Mouse (Mus musculus): ENCODE data around the gene Tmem95.
A peak's percentile ranks its signal among the peaks of the same experiment; 100 is the strongest.

The Tmem95 gene

DNA sequence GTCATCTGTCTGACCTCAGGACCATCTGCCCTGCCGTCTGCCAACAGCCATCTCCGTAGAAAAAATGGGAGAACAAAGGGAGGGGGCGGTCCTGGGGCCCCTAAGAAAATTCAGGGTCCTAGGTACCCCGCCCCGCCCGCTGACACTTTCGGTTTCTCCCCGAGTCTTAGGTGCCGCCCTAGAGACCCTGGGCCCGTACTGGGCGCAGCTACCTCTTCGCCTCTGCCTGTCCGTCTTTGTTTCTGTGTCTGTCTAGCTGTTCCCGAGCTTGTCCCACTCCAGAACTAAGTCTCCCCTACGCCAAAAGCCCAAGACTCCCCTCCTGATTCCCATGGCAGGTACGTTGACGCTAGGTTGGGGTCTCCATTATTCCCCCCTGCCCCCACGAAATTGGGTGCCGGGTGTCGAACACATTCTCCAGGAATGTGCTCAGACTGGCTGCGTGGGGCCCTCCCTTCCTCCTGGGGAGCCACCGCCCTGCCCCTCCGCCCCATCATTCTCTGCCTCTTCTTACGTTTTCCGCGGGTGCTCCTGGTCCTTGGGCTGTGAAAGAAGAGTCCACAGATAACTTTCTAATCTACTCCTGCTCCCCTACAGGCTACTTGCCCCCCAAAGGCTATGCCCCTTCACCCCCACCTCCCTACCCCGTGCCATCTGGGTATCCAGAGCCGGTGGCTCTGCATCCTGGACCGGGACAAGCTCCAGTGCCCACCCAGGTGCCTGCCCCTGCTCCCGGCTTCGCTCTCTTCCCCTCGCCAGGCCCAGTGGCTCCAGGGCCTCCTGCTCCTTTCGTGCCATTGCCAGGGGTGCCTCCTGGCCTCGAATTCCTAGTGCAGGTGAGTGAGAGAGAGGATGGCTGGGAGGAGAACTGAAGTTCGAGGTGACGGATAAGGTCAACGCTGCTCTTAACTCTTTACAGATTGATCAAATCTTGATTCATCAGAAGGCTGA lies 30.8 kb downstream of the Tmem95 start:
- no peak for DNase-seq (ENCODE audit: low read depth, low spot score)

DNA sequence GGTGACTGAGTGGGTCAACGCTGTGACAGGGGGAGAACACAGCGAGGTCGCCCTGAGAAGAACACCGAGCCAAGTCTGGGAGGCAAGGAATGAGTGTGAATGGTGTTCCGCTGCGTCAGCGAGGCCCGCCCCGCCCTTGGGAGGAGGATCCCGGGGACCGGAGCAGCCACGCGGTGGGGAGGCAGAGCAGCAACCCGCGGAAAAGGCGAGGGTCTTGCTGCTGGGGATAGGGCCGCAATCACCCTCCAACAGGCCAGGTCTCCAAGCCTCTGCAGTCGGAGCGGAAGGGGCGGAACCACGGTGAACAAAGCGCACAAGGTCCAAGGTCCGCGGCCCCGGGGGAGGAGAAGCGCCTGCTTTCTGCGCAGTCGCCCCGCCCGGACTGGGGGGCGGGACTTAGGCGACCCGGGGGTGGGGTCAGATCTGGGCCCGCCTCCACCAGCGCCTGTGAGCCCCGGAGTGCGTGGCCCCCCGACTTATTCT lies 31.6 kb downstream of the Tmem95 start, which contains the start of gene Plscr3:
Gene Plscr3, plus strand, starts transcription at position 179 of the 483 bp plus-strand sequence.
- peak; percentile 92 for DNase-seq (ENCODE audit: low read depth, low spot score)

DNA sequence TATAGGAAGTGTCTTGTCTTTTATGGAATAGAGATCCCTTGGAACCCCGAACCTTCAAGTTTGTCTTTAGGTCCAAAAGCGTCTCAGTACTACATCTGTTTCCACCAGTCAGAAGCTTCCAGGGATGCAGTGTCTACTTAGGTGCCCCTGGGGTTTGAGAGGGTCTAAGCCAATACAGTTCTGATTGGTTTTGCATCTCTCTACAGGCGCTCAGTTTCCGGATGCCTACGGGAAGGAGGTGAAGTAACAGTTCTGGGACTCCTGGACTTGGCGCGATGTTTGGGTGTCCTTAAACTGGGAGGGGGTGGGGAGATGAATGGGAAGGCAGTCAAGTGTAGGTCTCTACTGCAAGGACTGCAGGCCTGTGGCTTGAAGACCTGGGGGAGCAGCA lies 39.1 kb downstream of the Tmem95 start:
- DNase-seq (ENCODE audit: low read depth, low spot score) = no peak

DNA sequence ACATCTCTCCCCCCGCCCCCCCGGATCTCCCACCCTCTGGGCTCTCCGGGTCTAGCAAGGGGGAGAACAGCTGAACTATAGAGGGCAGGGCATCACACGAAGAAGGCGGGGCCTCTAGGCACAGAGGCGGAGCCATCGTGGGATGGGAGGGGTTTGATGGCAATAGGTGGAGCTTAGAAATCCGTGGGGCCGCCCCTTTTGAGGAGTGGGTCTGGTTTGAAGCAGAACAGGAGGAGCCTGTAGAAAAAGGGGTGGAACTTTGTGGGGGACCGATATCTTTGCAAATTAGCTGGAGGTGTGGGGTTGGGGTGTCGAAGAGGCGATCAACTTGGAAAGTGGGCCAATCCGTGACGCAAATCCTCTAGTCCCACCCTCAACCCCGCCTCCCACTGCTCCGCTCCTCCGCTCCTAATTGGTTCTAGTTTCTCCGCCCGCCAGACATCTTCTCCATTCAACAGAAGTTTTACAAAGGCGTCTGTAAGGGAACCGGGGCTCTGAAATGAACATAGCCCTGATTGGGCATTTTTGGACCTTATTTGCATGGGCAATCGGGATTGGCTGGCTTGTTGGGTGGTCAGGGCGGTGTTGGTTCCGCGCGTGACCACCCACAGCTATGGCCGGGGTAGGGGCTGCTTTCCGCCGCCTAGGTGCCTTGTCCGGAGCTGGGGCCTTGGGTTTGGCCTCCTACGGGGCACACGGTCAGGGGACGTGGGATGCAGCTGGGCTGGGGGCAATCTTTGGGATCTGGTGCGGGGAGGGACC lies 39.7 kb downstream of the Tmem95 start, which contains the start of gene Tmem256:
Gene Tmem256, plus strand, starts transcription at position 563 of the 762 bp plus-strand sequence.
- DNase-seq (ENCODE audit: low read depth, low spot score) = peak; percentile 99

DNA sequence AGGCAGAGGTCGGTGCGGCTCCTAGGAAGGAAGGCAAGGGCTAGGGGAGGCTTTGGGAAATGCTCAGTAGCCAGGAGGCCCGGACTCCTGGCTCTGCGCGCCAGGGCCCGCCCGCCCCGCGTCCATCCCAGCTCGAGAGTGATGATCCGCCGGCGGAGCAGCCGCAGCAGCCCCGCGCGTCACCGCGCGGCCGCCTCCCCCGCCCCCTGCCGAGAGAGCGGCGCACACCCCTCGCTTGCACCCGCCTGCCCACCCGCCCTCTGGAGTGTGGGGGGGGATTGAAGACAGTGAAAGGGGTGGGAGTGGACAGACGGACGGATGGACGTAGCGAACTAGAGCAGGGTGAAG lies 40.2 kb downstream of the Tmem95 start, which contains the start of gene Nlgn2:
Gene Nlgn2, minus strand, starts transcription at position 181 of the 348 bp plus-strand sequence.
- no peak for DNase-seq (ENCODE audit: low read depth, low spot score)

DNA sequence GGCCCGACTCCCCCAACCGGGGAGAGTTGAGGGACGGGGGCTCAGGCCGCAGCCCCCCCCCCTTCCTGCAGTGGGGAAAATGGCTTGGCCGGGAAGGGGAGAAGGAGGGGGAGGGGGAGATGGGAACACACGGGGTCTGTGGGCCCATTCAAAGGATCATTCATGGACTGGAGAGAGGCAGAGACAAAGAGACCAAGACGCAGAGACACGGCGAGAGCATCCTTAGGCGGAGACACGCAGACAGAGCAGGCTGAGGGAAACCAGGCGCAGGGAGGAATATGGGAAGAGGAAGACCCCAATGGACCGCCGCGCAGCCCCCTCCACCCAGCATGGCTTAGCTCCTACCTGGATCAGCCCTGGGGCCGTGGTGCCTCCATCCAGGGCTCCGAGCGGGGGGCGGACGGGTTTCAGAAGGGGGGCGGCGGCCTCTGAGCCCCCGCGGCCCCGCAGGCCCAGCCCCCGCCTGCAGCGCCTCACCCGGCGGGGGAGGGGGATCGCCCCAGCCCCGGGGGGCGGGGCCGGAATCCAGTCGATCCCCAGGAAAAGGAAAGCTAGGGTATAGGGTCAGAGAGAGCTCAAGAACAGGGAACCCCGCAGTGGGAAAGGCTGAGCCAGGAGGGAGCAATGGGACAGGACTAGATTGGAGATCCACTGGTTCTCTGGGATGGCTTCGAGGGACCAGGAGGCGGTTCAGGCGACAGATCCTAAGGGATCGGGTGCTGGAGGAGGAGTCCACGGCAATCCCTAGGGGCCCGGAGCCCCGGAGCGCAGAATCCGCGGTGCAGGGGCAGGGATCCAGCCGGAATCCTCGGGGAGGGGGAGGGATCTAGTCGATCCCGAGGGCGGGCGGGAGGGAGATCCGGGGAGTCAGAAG lies 40.9 kb downstream of the Tmem95 start:
- peak; percentile 51 for DNase-seq (ENCODE audit: low read depth, low spot score)

DNA sequence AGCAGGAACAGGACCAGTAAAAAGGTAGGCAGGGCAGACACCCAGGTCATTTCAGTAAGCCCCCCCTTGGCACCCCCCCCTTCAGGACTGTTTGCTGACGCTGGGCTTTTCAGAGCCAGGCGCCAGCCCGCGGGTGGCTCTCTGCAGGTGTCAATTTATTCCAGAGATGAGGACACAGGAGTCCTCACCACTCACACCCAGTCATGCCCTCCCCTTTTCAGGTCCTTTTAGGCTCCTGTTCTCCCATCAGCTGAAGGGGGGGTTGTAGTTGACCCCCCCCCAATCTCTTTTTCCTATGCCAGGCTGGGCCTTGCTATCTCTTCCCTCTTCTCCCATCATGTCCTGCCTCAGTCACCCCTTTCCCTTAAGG lies 41.9 kb downstream of the Tmem95 start:
- DNase-seq (ENCODE audit: low read depth, low spot score) = no peak

DNA sequence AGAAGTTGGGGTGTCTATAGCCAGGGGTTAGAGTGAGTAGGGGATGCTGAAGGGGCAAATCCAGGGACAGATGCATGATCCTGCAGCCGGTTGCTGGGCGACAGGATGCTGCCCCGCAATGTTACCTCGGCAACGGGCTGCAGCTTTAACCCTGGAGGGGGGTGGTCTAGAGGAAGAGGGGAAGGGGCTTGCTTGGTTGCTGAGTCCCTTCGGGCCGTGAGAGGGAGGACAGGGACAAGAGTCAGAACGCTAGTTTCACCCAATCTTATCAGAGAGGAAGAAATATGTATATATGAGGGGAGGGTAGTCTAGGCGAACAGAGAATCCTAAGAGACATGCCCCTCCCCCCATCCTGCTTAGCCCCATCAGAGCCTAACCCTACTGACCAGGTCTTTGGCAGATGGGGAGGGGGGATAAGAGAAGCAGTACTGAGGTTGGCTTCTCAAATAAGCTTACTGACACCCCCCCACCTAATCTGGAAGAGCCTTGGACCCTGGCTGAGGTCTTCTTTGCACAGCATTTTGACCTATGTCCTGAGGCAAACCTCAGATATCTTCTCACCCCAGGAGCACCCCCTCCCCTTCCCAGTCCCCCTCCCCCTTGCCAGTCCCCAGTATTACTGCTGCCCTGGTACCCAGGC lies 42.4 kb downstream of the Tmem95 start:
- no peak for DNase-seq (ENCODE audit: low read depth, low spot score)

DNA sequence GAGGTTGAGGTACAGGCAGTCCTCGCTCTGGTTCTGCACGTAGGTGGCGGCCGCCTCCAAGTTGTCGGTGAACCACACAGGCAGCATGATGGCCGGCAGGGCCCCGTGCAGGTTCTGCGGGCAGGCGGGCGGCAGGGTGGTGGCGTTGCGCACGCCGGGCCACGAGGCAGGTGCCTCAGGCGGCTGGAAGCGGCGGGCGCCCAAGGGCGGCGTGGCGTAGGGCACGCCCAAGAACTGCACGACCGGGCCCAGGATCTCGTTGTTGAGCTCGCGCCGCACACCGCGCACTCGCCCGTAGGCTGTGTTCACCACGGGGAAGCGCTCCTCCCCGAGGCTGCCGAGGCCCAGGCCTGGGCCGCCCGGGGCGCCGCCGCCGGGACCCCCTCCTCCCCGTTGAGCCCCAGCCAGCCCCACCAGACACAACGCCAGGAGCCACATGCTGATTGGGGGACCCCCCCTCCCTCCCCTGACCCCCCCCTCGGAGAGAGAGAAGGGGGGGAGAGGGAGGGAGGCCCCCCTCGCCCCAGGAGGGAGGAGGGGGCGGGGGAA lies 43.7 kb downstream of the Tmem95 start:
- DNase-seq (ENCODE audit: low read depth, low spot score) = peak; percentile 43

DNA sequence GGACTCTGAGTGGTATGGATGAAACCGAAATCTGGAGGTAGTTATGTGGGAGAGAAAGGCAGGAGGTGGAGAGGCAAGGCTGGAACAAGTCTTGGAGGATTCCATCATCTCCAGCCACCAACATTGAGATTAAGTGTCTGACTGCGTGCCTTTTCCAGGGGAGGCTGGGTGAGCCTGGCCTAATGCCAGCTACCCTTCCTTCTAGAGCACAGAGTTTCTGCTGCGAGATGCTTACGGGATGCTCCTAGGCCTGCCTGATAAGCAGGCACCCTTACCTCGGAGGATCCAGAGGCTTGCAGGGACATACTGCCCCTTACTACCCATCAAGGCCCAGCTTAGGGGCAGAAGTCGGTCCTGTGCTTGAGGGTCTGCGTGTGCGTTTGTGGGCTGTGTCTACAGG lies 44.3 kb downstream of the Tmem95 start:
- DNase-seq (ENCODE audit: low read depth, low spot score) = no peak

DNA sequence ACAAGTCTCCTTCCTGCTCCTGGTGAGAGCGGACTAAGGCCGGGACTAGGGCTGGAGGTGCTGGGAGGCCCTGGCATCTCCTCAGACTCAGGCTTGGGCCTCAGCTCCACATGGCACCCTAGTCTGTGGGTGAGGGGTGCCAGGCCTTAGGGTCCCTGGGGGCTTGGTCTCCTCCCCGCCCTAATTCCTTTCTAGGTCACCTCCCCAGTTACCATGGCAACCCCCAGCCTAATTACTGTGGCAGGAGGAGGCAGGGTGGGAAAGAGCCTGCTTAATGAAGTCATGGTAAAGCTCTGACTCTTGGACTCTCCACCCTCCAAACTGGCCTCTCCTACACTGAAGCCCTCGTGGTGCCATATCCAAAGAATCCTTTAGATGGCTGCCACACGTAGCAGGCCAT lies 49.0 kb downstream of the Tmem95 start:
- no peak for DNase-seq (ENCODE audit: low read depth, low spot score)
